ENCODE assay signal across 8 mouse cellular contexts in the genomic region with DNA sequence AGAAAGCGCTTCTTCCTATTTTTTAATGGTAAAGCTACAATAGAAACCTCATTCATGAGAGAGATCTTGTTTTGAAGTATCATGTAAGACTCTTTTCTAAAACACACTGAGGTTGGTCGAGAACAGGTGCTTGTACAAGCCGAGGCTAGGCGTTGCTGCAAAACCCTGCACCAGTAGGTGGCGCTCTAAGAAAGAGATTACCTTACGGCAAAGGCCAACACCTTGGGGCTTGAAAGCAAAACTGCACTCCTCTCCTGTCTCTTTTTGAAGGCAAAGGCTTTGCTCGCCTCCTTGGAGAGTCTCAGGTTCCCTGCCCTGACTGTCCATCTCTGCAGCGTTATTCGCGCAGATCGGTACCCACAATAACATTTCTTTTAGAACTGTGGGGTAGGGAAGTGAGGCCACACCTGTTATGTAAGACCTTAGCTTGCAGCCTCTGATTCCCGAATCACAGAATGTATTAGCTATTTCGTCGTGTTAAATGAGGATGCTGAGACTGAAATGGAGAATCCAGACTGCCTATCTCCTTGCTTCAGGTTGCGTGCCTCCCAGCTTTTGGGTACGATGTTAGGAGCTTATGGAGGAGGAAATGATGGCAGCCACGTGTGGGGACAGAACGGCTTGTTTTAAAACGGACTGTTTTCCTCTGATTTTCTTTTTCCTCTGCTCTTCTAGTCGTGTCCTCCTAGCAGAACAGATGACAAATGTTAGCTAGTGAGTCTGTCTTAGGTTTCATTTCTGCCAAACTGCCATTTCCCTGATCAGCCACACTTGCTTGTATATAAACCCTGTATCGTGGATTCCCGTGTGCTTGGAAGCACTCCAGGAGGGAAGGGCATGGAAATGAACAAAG. TPM values are rescaled to one million over a fixed set of nuclear protein-coding genes. Genes with fewer than 3 reads are reported as not detected.
DNase-seq lines count a peak whose midpoint lies in the region; ATAC-seq and TF ChIP-seq lines count a peak whose summit lies in the region.

No protein-coding gene starts in this region.

- TF ChIP-seq EP300 in lung, postnatal 0 days (IDR thresholded peaks at IDR 0.05): no peak

- in situ Hi-C loops in ES-E14 (cut with MboI; ENCODE audit: low sequenced_read_pairs in 2 of 2, unreplicated experiment in 2 of 2): loop anchor here in 1 of 2 experiments (25.0 kb wide), 1 partner anchor 416 kb away; no protein-coding TSS in a partner anchor

- peak; percentile 82 for DNase-seq in ES-E14 (ENCODE audit: low read depth, low spot score)
- DNase-seq in heart, postnatal 4 days: peak; percentile 91
- peak; percentile 91 for DNase-seq in layer of hippocampus, adult 9-10 months (ENCODE audit: low spot score)
- peak; percentile 79 for DNase-seq in lung, postnatal 0 days (ENCODE audit: low spot score)
- peak; percentile 71 for DNase-seq in ovary, postnatal 36 days (ENCODE audit: low spot score)
- DNase-seq in thymus, postnatal 14 days: peak; percentile 92

- H3K9ac ChIP-seq in ES-E14 (ENCODE audit: insufficient read depth, low read depth, low read length, poor library complexity, severe bottlenecking): no peak overlapping the region
- H3K9ac ChIP-seq in forebrain, embryonic 16.5 days (replicated peaks; ENCODE audit: low read depth, low read length): 0 out of 2 replicates have a peak overlapping the region, but pooled peaks have one; percentile 28
- no peak overlapping the region for H3K9ac ChIP-seq in lung, postnatal 0 days (replicated peaks; ENCODE audit: low read depth)

- peak; percentile 87 for ATAC-seq in cerebellum, adult (ENCODE audit: insufficient number of reproducible peaks, low FRiP score, low TSS enrichment)
- peak; percentile 90 for ATAC-seq in forebrain, embryonic 16.5 days
- ATAC-seq in lung, postnatal 0 days: no peak

- TF ChIP-seq CTCF in lung, postnatal 0 days (IDR thresholded peaks at IDR 0.05): peak; percentile 88

- WGBS in forebrain, embryonic 16.5 days: 24% methylated on average over 22 of the region's 22 CpGs
- 24% methylated on average over 22 of the region's 22 CpGs for WGBS in lung, postnatal 0 days

- H3K4me2 ChIP-seq in forebrain, embryonic 16.5 days (ENCODE audit: low read length): peak overlapping the region; percentile 30
- peak overlapping the region; percentile 28; the same call in 1 of the 2 replicates for H3K4me2 ChIP-seq in lung, postnatal 0 days (replicated peaks; ENCODE audit: low read depth, low read length)

- no peaks in the 10 kb centered on the region for H3K4me1 ChIP-seq in ES-E14 (ENCODE audit: control insufficient read depth in 2 of 2, insufficient read depth in 2 of 2, low read length in 2 of 2, poor library complexity in 1 of 2)
- H3K4me1 ChIP-seq in forebrain, embryonic 16.5 days (replicated peaks; ENCODE audit: control insufficient read depth, insufficient read depth, low read length): peaks cover 8% of the 10 kb centered on the region
- 0 out of 2 replicates have a peak, but pooled peaks cover 3% of the 10 kb centered on the region for H3K4me1 ChIP-seq in lung, postnatal 0 days (ENCODE audit: insufficient read depth, low read depth, low read length)

- no peaks in the 10 kb centered on the region for H3K9me3 ChIP-seq in ES-E14 (ENCODE audit: control insufficient read depth, insufficient read depth, low read depth, low read length)
- H3K9me3 ChIP-seq in forebrain, embryonic 16.5 days (ENCODE audit: control insufficient read depth, low read length): no peaks in the 10 kb centered on the region
- no peaks in the 10 kb centered on the region for H3K9me3 ChIP-seq in lung, postnatal 0 days (ENCODE audit: low read length)

- H3K27ac ChIP-seq in ES-E14 (ENCODE audit: insufficient read depth, low read depth, low read length, poor library complexity, severe bottlenecking): no peak overlapping the region
- peak overlapping the region; percentile 4; the same call in 1 of the 2 replicates for H3K27ac ChIP-seq in forebrain, embryonic 16.5 days (ENCODE audit: low read length)
- no peak overlapping the region for H3K27ac ChIP-seq in lung, postnatal 0 days (ENCODE audit: low read length)

- no peaks in the 10 kb centered on the region for H3K36me3 ChIP-seq in ES-E14 (ENCODE audit: control insufficient read depth, insufficient read depth, low read length, poor library complexity, severe bottlenecking)
- no peaks in the 10 kb centered on the region for H3K36me3 ChIP-seq in forebrain, embryonic 16.5 days (ENCODE audit: control insufficient read depth, insufficient read depth)
- no peaks in the 10 kb centered on the region for H3K36me3 ChIP-seq in lung, postnatal 0 days (ENCODE audit: insufficient read depth, low read length)

- H3K27me3 ChIP-seq in forebrain, embryonic 16.5 days (replicated peaks; ENCODE audit: control insufficient read depth, insufficient read depth, low read length): no peaks in the 10 kb centered on the region
- no peaks in the 10 kb centered on the region for H3K27me3 ChIP-seq in lung, postnatal 0 days (replicated peaks; ENCODE audit: insufficient read depth, low read length)

- H3K4me3 ChIP-seq in ES-E14 (ENCODE audit: insufficient read depth in 1 of 2, low read depth in 1 of 2, low read length in 2 of 2, poor library complexity in 1 of 2, severe bottlenecking in 1 of 2): no peak overlapping the region
- peak overlapping the region; percentile 4 for H3K4me3 ChIP-seq in forebrain, embryonic 16.5 days (replicated peaks; ENCODE audit: low read length)
- H3K4me3 ChIP-seq in lung, postnatal 0 days (ENCODE audit: low read depth, low read length): no peak overlapping the region

TF ChIP-seq in ES-E14, 5 proteins besides CTCF, POLR2A, EP300 and RAD21:
- TF ChIP-seq ZC3H11A (IDR thresholded peaks at IDR 0.05; ENCODE audit: borderline replicate concordance, low read depth, low read length) (peak; percentile 90), HCFC1 (IDR thresholded peaks at IDR 0.05; ENCODE audit: borderline replicate concordance, insufficient read depth, low read length) (no peak), CHD2 (IDR thresholded peaks at IDR 0.05; ENCODE audit: low read depth, low read length) (no peak)

RNA-seq across cellular contexts. Expression of gene Cry1, which starts 36.3 kb away (rescaled TPM):
- 21.2 and 23.4 TPM in 2 replicates for total RNA-seq in ES-E14 (2012; rRNA removed)
- polyA plus RNA-seq in forebrain, embryonic 16.5 days (2015; fragmentation: Nextera tagmentation; extraction: Ambion mirVana): 33.7 and 38.2 TPM in 2 replicates
- 10 to 100 TPM; 19.6 to 22.2 TPM for total RNA-seq in heart, postnatal 4 days (2021)
- polyA plus RNA-seq in lung, postnatal 0 days (2015; fragmentation: Nextera tagmentation; extraction: Ambion mirVana): 28.8 and 29.4 TPM in 2 replicates
